ENCODE assay signal across 19 mouse cellular contexts in the genomic region with DNA sequence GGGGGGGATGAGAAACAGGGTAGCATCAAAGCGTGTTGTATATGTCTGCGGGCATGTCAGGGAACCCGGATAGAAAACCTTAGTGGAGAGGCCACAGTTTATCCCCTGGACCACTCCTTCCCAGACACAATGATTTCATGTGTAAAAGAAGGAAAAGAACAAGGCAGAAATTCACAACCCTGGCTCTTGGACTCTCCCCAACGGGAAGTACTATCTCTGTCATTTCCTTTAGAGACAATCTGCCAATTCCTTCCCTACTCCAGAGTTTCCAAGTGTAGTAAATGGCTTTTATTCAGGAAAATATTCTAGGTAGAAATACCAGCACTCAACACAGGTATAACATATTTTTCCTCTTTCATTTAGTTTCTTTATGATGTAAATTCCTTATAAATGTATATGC.
"Had no signal": no experiment of that assay in that cellular context is flagged by ENCODE, and none has a peak within 500 bp of the region (broad histone marks: within the 10 kb centered on the region; RNA-seq: fewer than 3 reads in every experiment).

No protein-coding gene starts in this region.

- H3K27ac ChIP-seq: kidney, embryonic 15.5 days; left cerebral cortex, adult 2 months; liver, embryonic 13.5 days; macrophage; midbrain, embryonic 12.5 days; midbrain, embryonic 15.5 days; neural tube, embryonic 12.5 days; neural tube, embryonic 15.5 days; stomach, embryonic 15.5 days had no signal

- H3K4me3 ChIP-seq: kidney, embryonic 15.5 days; left cerebral cortex, adult 2 months; liver, embryonic 13.5 days; midbrain, embryonic 12.5 days; midbrain, embryonic 15.5 days; neural tube, embryonic 12.5 days; neural tube, embryonic 15.5 days; stomach, embryonic 15.5 days had no signal

- H3K9ac ChIP-seq: kidney, embryonic 15.5 days; liver, embryonic 13.5 days; lung, embryonic 14.5 days; midbrain, embryonic 12.5 days; midbrain, embryonic 15.5 days; neural tube, embryonic 12.5 days; neural tube, embryonic 15.5 days; stomach, embryonic 15.5 days had no signal

- H3K36me3 ChIP-seq: kidney, embryonic 15.5 days; liver, embryonic 13.5 days; midbrain, embryonic 12.5 days; midbrain, embryonic 15.5 days; neural tube, embryonic 12.5 days; neural tube, embryonic 15.5 days; stomach, embryonic 15.5 days had no signal

- H3K27me3 ChIP-seq: kidney, embryonic 15.5 days; liver, embryonic 13.5 days; midbrain, embryonic 12.5 days; midbrain, embryonic 15.5 days; neural tube, embryonic 12.5 days; neural tube, embryonic 15.5 days; stomach, embryonic 15.5 days had no signal

- H3K4me1 ChIP-seq: kidney, embryonic 15.5 days; liver, embryonic 13.5 days; midbrain, embryonic 12.5 days; midbrain, embryonic 15.5 days; neural tube, embryonic 12.5 days; neural tube, embryonic 15.5 days had no signal

- ATAC-seq: lung, postnatal 0 days; midbrain, embryonic 15.5 days had no signal

- H3K9me3 ChIP-seq: kidney, embryonic 15.5 days; liver, embryonic 13.5 days; midbrain, embryonic 12.5 days; midbrain, embryonic 15.5 days; neural tube, embryonic 12.5 days; neural tube, embryonic 15.5 days; stomach, embryonic 15.5 days had no signal

- H3K4me2 ChIP-seq: kidney, embryonic 15.5 days; liver, embryonic 13.5 days; lung, embryonic 14.5 days; midbrain, embryonic 12.5 days; midbrain, embryonic 15.5 days; neural tube, embryonic 12.5 days; neural tube, embryonic 15.5 days; stomach, embryonic 15.5 days had no signal

- DNase-seq: kidney, postnatal 36 days; layer of hippocampus, postnatal 36 days; liver, embryonic 13.5 days; lung, embryonic 14.5 days; right cerebral cortex, adult 18-20 months; right cerebral cortex, postnatal 14 days; right cerebral cortex, postnatal 4 days; thymus, adult 2 months; thymus, postnatal 14 days; thymus, postnatal 4 days had no signal
